Mouse (Mus musculus): Measurements from ENCODE around the gene Glcci1. TPM values are rescaled to one million over a fixed set of nuclear protein-coding genes. Genes with fewer than 3 reads are reported as not detected.

Glcci1 gene
- polyA plus RNA-seq, 1 experiment from 2014 or later = 28.2 TPM

DNA sequence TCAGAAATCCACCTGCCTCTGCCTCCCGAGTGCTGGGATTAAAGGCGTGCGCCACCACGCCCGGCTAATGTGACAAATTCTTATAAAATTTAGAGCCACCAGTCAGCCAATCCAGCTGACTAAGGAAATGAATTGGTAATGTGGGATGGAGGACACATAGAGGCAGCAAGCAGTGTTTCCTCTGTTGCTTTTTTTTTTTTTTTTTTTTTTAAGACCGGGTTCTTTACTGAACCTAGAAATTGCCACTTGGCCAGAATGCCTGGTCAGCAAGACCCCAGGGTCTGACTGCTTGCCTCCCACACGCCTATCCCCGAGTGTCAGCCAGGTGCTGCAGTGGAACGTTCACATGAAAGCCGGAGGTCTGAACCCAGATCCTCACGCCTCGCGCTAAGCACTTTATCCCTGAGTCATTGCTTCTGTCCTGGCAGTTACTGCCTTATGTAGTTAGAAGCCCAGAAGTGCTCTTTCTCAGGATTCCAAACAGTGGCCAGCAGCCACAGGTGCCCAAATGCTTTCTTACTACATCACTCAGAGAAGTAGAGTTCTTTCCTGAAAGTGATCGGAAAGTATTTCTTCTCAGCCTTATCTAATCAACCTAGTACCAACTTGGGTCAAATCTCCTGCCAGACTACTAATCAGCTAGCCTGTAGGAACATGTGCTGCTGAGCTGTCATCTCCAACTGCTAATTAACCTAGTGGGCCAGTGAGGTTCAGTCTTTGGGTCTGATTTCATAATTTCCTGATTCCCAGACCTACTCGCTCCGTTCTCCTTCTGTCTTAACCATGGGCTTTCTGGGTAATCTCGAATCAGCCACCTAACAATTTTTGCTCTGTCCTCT is 24.7 kb upstream of the Glcci1 start:
- no peak for ATAC-seq (ENCODE audit: insufficient number of reproducible peaks, insufficient read depth, low FRiP score, low TSS enrichment, low read depth)

DNA sequence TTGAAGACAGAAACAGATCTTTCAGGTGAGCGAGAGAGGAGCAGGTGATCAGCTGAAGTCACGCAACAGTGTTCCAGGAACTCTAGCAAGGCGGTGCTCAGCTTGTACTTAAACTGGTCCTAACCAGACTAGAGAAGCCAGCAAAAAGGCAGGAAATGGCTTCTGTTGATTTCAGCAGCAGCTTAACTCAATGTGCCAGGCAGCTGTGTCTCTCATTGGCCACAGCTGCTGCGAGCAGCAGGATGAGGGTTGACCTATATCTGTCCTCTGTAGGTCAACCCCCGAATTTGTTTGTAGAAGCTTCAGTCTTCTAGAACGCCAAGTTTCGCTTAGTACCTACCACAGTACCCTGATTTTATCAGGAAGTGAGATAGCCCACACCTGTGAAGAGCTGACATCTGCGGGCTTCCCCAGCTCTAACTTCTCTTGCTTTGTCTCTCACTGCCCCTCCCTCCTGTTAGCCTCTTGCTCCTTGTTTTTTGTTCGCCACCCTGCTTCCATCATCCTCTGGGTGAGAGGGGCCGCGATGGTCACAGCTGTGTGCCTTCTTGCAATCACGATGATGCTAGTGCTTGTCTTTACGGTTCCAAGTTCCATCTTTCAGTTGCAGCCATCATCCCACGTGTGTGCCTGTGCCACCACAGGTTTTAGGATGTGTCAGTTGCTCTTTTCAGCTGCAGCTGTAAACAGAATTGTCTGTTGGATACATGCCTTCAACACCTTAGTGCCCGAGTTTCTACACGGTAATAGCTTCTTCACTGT is 23.8 kb upstream of the Glcci1 start:
- no peak overlapping the region for H3K4me2 ChIP-seq
- no peaks in the 10 kb centered on the region for H3K9me3 ChIP-seq

More for the DNA sequence above, 24.7 kb upstream of the Glcci1 start:
- Histone ChIP-seq H3K4me3 (replicated peaks) (no peak overlapping the region), H3K27ac (no peak overlapping the region), H3K4me2 (no peak overlapping the region), H3K36me3 (no peaks in the 10 kb centered on the region), H3K9me3 (no peaks in the 10 kb centered on the region), H3K9ac (replicated peaks) (no peak overlapping the region), H3K4me1 (replicated peaks) (0 out of 2 replicates have a peak, but pooled peaks cover 10% of the 10 kb centered on the region), H3K27me3 (no peaks in the 10 kb centered on the region)
- 89% methylated on average over 17 of the region's 17 CpGs for WGBS

DNA sequence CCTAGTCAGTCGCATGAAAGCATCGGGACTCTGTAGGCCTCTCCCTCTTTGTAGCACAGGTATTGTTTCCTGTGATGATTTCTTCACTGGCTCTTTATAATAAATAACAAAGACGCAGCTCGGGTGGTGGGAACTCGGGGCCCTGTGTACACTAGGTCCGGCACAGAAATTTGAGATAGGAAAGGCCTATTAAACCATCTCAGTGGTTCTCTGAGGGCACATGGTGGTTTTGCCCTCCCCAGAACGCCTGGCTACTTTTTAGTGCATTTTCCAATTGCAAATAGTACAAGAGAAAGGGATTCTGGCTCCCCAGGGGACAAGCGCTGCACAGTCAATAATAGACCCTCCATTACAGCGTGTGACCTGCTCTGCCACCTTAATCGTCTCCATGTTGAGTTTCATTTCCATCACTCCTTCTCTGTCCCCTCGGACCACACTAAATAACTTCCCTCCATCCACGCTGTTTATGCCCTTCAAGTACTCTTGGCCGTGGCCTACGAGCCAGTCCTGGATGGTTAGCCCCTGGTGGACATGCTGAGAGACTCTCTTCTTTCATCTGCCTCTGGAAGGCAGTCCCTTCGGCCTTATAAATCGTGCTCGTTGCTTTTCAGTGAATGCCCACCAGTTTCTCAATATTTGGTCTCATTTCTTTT is 22.9 kb upstream of the Glcci1 start:
- WGBS = 75% methylated on average over 17 of the region's 17 CpGs
- no peaks in the 10 kb centered on the region for H3K27me3 ChIP-seq
- no peak overlapping the region for H3K9ac ChIP-seq (replicated peaks)
- H3K4me2 ChIP-seq = no peak overlapping the region
- no peak; the same call in 1 of the 2 replicates for ATAC-seq (ENCODE audit: insufficient number of reproducible peaks, insufficient read depth, low FRiP score, low TSS enrichment, low read depth)
- no peak overlapping the region for H3K27ac ChIP-seq
- H3K4me1 ChIP-seq (replicated peaks) = 0 out of 2 replicates have a peak, but pooled peaks cover 10% of the 10 kb centered on the region
- no peaks in the 10 kb centered on the region for H3K9me3 ChIP-seq
- no peaks in the 10 kb centered on the region for H3K36me3 ChIP-seq
- H3K4me3 ChIP-seq (replicated peaks) = no peak overlapping the region

More for the DNA sequence above, 23.8 kb upstream of the Glcci1 start:
- no peak overlapping the region for H3K4me3 ChIP-seq (replicated peaks)
- H3K27ac ChIP-seq = no peak overlapping the region
- no peaks in the 10 kb centered on the region for H3K36me3 ChIP-seq
- ATAC-seq (ENCODE audit: insufficient number of reproducible peaks, insufficient read depth, low FRiP score, low TSS enrichment, low read depth) = no peak
- no peaks in the 10 kb centered on the region for H3K27me3 ChIP-seq
- 84% methylated on average over 16 of the region's 16 CpGs for WGBS
- no peak overlapping the region for H3K9ac ChIP-seq (replicated peaks)
- H3K4me1 ChIP-seq (replicated peaks) = 0 out of 2 replicates have a peak, but pooled peaks cover 10% of the 10 kb centered on the region

DNA sequence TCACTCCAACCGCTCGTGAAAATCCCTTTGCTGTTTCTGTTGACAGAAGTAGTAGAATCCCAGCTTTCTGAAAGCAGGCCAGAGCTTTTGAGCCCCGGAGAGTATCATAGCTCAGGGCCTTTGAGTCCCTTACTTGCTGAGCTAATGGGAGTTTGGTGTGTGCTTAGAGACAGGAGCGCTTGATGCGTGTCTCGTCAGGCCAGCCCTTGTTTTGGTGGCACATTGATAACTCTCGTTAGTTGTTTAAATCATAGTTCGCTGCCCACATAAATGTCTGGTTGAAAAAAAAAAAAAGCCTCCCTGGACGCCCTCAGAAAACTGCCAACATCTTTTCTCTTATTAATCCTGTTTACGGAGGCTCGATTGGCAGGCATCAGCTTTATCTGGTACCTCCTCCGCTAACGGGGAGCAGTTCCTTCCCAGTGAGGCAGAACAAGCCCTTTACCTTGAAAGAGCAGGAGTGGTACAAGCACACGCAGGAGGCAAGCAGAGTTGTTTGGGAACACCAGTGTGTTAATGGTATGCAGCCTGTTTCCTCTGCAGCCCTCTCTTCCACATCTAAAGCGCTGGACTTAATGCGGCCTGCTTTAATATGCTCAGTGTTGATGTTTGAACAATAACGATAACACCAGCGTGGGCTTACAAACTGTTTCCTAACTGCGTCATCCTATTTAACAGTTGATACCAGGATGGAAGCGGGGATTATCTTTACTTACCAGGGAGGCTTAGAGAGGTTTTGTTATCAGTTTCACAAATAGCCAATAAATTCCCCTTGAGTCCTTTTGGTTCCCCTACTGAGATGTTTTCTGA is 22.2 kb upstream of the Glcci1 start:
- WGBS = 59% methylated on average over 20 of the region's 20 CpGs
- Histone ChIP-seq H3K9ac (replicated peaks) (no peak overlapping the region), H3K36me3 (no peaks in the 10 kb centered on the region), H3K4me3 (replicated peaks) (no peak overlapping the region), H3K27me3 (no peaks in the 10 kb centered on the region), H3K27ac (no peak overlapping the region), H3K9me3 (no peaks in the 10 kb centered on the region), H3K4me1 (replicated peaks) (0 out of 2 replicates have a peak, but pooled peaks cover 10% of the 10 kb centered on the region), H3K4me2 (no peak overlapping the region)
- ATAC-seq (ENCODE audit: insufficient number of reproducible peaks, insufficient read depth, low FRiP score, low TSS enrichment, low read depth) = no peak

DNA sequence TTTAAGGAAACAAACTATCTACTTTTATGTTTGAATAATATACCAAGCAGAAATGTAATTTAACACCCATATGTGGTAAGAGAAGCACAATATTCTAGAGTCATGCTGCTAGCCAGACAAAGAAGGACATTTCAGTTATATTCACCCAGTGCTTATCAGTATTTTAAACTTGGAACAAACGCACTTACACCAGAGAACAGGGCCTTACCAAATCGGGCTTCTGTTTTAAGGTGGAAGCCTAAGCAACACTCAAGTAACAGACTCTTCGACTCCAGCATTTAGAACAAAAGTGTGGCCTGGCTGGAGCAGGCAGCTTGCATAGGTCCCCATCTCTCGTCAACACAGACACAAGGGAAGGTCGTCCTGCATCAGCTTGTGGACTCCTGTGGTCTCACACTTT is 21.2 kb upstream of the Glcci1 start:
- H3K27ac ChIP-seq = no peak overlapping the region
- H3K27me3 ChIP-seq = no peaks in the 10 kb centered on the region
- H3K9ac ChIP-seq (replicated peaks) = no peak overlapping the region
- no peak for ATAC-seq (ENCODE audit: insufficient number of reproducible peaks, insufficient read depth, low FRiP score, low TSS enrichment, low read depth)
- H3K4me3 ChIP-seq (replicated peaks) = no peak overlapping the region
- no peak overlapping the region for H3K4me2 ChIP-seq
- no peaks in the 10 kb centered on the region for H3K9me3 ChIP-seq
- 0 out of 2 replicates have a peak, but pooled peaks cover 10% of the 10 kb centered on the region for H3K4me1 ChIP-seq (replicated peaks)
- WGBS = 71% methylated on average over 5 of the region's 5 CpGs
- no peaks in the 10 kb centered on the region for H3K36me3 ChIP-seq

DNA sequence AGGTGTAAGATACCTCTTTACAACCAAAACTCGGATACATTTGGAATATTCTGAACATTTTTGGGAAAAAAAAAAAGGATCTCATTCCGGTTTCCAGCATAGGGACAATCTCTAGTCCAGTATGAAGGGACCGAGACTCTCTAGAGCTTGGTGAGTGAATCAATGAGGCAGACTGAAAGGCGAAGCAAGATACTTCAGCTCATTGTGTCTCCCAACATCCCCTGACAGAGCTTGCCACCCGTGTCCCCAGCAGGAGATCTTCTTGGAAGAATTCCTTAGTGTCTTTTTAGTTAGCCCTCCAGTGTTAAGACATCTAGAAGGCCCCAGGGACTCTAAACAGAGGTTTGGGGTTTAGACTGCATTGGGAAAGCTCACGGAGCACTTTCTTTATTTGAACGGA is 20.1 kb upstream of the Glcci1 start:
- H3K4me1 ChIP-seq (replicated peaks) = 0 out of 2 replicates have a peak, but pooled peaks cover 10% of the 10 kb centered on the region
- H3K27me3 ChIP-seq = no peaks in the 10 kb centered on the region
- H3K9ac ChIP-seq (replicated peaks) = no peak overlapping the region
- H3K4me2 ChIP-seq = no peak overlapping the region
- 84% methylated on average over 7 of the region's 7 CpGs for WGBS
- no peak for ATAC-seq (ENCODE audit: insufficient number of reproducible peaks, insufficient read depth, low FRiP score, low TSS enrichment, low read depth)
- no peak overlapping the region for H3K4me3 ChIP-seq (replicated peaks)
- no peaks in the 10 kb centered on the region for H3K36me3 ChIP-seq
- no peak overlapping the region for H3K27ac ChIP-seq
- H3K9me3 ChIP-seq = no peaks in the 10 kb centered on the region

DNA sequence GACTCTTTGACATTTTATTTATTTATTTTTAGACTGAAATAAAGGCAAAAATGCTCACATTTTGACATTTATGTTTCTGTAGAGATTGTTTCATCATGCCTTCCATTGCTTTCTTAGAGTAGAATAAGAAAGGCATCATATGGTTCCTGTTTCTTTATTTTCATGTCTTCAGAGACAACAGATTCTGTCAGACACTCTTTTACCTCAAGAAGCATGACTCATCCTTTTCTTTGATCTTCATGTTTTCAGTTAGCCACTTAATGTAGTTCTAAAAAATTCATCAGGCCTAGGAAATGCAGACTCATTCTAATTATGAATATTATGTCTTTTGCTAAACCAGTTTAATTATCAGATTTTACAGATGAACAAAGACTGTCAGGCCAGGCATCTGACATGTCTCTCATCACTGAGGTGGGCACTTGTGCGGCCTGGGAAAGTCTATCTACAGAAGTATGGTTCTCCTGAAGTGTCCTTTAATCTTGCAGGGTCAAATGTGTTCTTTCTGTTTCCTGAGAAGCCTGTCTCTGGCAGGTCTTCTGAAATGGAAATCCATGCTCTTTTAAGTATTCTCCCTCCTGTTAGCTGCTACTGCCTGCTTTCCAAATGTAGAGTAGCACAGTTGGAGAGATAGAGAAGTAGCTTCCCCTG is 19.3 kb upstream of the Glcci1 start:
- Histone ChIP-seq H3K27me3 (no peaks in the 10 kb centered on the region), H3K4me2 (no peak overlapping the region), H3K27ac (no peak overlapping the region), H3K9me3 (no peaks in the 10 kb centered on the region), H3K4me1 (replicated peaks) (0 out of 2 replicates have a peak, but pooled peaks cover 10% of the 10 kb centered on the region), H3K4me3 (replicated peaks) (no peak overlapping the region), H3K9ac (replicated peaks) (no peak overlapping the region), H3K36me3 (no peaks in the 10 kb centered on the region)
- WGBS = 82% methylated on average over 1 of the region's 1 CpGs
- ATAC-seq (ENCODE audit: insufficient number of reproducible peaks, insufficient read depth, low FRiP score, low TSS enrichment, low read depth) = no peak

DNA sequence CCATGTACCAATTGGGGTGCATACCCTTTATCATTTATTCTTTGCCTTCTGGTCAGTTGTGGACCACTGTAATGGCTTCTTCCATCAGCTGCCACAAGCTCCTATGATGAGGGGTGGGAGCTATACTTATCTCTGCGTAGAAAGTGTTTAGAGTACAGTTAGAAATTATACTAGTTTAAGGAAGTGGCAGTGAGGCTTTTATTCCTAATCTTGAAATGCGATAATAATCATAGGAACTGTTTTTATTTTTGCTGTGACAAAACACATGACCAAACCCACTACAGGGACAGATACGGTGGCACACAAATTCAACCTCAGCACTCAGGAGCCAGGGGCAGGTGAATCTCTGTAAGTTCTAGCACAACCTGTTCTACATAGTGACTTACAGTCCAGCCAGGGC is 17.2 kb upstream of the Glcci1 start:
- ATAC-seq (ENCODE audit: insufficient number of reproducible peaks, insufficient read depth, low FRiP score, low TSS enrichment, low read depth) = no peak
- WGBS = 96% methylated on average over 3 of the region's 3 CpGs
- H3K27ac ChIP-seq = no peak overlapping the region

DNA sequence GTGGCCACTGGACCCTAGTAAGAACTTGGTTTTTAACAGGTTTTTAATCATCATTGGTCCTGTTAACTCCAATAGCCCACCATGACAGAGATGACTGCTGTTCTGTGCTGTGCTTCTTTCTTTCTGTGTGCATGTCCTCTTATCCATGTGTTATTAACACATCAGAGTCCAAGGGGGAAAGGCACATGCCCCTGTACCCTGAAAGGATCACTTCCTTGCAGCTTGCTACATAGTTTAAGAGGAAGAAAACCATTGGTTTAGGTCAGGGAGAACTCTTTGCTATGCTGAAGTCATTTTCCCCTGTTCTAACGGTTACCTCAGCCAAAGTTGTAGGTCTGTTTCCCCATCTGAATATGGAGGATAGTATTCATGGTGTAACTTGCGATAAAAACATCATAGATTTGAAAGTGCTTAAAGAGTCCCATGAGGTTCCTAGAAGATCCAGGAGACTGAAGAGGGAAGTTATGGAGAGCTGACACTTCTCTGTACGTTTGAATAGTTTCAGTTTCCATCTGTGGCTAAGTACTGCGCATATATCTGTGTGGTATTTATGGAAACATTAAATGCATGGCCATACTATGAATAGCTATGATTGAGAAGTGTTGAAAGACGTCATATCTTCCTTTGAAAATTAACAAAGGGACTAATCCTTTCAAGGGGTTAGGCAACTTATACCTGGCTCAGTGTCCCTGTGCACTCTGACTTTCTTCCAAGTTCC is 14.1 kb upstream of the Glcci1 start:
- Histone ChIP-seq H3K4me1 (replicated peaks) (peaks cover 23% of the 10 kb centered on the region), H3K9ac (replicated peaks) (no peak overlapping the region), H3K27me3 (no peaks in the 10 kb centered on the region), H3K4me3 (replicated peaks) (no peak overlapping the region), H3K36me3 (no peaks in the 10 kb centered on the region), H3K27ac (no peak overlapping the region), H3K9me3 (peaks cover 13% of the 10 kb centered on the region; the same call in 1 of the 2 replicates), H3K4me2 (no peak overlapping the region)
- WGBS = 86% methylated on average over 5 of the region's 5 CpGs
- no peak for ATAC-seq (ENCODE audit: insufficient number of reproducible peaks, insufficient read depth, low FRiP score, low TSS enrichment, low read depth)

More for the DNA sequence above, 17.2 kb upstream of the Glcci1 start:
- Histone ChIP-seq H3K9me3 (no peaks in the 10 kb centered on the region), H3K9ac (replicated peaks) (no peak overlapping the region), H3K4me1 (replicated peaks) (peaks cover 14% of the 10 kb centered on the region), H3K4me3 (replicated peaks) (no peak overlapping the region), H3K27me3 (no peaks in the 10 kb centered on the region), H3K36me3 (no peaks in the 10 kb centered on the region), H3K4me2 (no peak overlapping the region)

DNA sequence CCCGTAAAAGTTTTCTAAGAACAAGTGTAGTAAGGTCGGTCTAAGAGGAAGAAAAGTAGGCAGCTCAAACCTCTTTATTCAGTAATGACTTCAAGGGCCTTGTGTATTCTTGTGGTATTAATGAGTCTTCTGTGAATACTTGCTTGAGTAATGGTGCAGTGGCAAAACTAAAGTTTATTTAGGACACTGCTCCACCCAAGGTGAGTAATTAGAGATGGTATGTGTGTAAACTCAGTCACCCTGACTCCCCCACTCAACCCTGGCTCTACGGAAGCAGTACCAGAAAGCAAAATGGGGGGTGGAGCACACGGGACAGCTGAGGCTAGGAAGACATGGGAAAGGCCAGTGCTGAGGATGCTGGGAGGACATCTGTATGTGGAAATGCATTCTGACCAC is 13.6 kb upstream of the Glcci1 start:
- peaks cover 23% of the 10 kb centered on the region for H3K4me1 ChIP-seq (replicated peaks)
- no peak for ATAC-seq (ENCODE audit: insufficient number of reproducible peaks, insufficient read depth, low FRiP score, low TSS enrichment, low read depth)
- H3K27ac ChIP-seq = no peak overlapping the region
- H3K4me3 ChIP-seq (replicated peaks) = no peak overlapping the region
- H3K27me3 ChIP-seq = no peaks in the 10 kb centered on the region
- H3K4me2 ChIP-seq = no peak overlapping the region
- peaks cover 13% of the 10 kb centered on the region; the same call in 1 of the 2 replicates for H3K9me3 ChIP-seq
- H3K36me3 ChIP-seq = no peaks in the 10 kb centered on the region
- no peak overlapping the region for H3K9ac ChIP-seq (replicated peaks)
- WGBS = 77% methylated on average over 4 of the region's 4 CpGs
